14 mouse cellular contexts compared by ENCODE assay signal in the genomic region with DNA sequence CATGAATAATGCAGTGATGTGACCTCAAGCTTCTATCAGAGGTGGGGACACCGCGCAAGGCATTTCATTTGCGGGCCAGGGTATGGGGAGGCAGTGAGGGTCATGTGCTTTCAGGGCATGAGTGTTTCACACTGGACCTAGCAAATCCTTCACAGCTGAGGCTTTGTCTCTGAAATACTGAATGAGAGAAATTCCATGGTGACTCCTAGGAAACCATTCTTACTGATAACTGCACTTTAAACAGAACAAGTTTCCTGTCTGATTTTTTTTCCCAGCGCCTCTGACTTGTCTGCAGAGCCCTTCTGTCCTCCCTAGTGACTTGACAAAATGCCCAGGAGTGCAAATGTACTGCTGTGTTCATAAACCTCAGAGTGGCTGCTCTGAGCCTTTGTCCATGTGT. TPM values are rescaled to one million over a fixed set of nuclear protein-coding genes. Genes with fewer than 3 reads are reported as not detected.
DNase-seq lines count a peak whose midpoint lies in the region; ATAC-seq and TF ChIP-seq lines count a peak whose summit lies in the region.
"Had no signal": no experiment of that assay in that cellular context is flagged by ENCODE, and none has a peak within 500 bp of the region (broad histone marks: within the 10 kb centered on the region; RNA-seq: fewer than 3 reads in every experiment).

No protein-coding gene starts in this region.

- ATAC-seq in forebrain, embryonic 12.5 days (ENCODE audit: low FRiP score), result peak; percentile 68
- ATAC-seq in midbrain, embryonic 12.5 days (ENCODE audit: low FRiP score, low read depth), result peak; percentile 71

- peak overlapping the region; percentile 22; the same call in 1 of the 2 replicates for H3K4me2 ChIP-seq in forebrain, embryonic 12.5 days
- 0 out of 2 replicates have a peak overlapping the region, but pooled peaks have one; percentile 2 for H3K4me2 ChIP-seq in midbrain, embryonic 12.5 days (replicated peaks)
- H3K4me2 ChIP-seq: heart, embryonic 13.5 days had no signal

- peaks cover 15% of the 10 kb centered on the region for H3K27me3 ChIP-seq in forebrain, embryonic 12.5 days
- H3K27me3 ChIP-seq in midbrain, embryonic 12.5 days, result peaks cover 31% of the 10 kb centered on the region
- H3K27me3 ChIP-seq in thymus, adult 2 months (ENCODE audit: control insufficient read depth, insufficient read depth, low read length), result no peaks in the 10 kb centered on the region
- H3K27me3 ChIP-seq: CH12.LX had no signal

- peak overlapping the region; percentile 61 for H3K27ac ChIP-seq in layer of hippocampus, adult 2 months
- peak overlapping the region; percentile 93 for H3K27ac ChIP-seq in forebrain, embryonic 12.5 days
- peak overlapping the region; percentile 90 for H3K27ac ChIP-seq in midbrain, embryonic 12.5 days (replicated peaks)
- no peak overlapping the region for H3K27ac ChIP-seq in thymus, adult 2 months (ENCODE audit: control insufficient read depth, insufficient read depth, low read length)
- H3K27ac ChIP-seq: heart, embryonic 13.5 days had no signal

- DNase-seq in layer of hippocampus, adult 2 months (ENCODE audit: low spot score in 2 of 2), result peak in 1 of 2 experiments; percentile 44
- no peak for DNase-seq in layer of hippocampus, adult 8-10 months (ENCODE audit: low spot score in 2 of 2)
- DNase-seq in cerebellum, adult 9-11 months, result peak; percentile 45
- no peak for DNase-seq in thymus, adult 2 months
- no peak for DNase-seq in spleen, postnatal 4 days (ENCODE audit: low spot score in 2 of 2)
- no peak for DNase-seq in gastrocnemius, postnatal 14 days
- DNase-seq: right cerebral cortex, postnatal 25 days had no signal

- peak overlapping the region; percentile 34; the same call in 1 of the 2 replicates for H3K9ac ChIP-seq in forebrain, embryonic 12.5 days
- H3K9ac ChIP-seq in midbrain, embryonic 12.5 days (replicated peaks), result 0 out of 2 replicates have a peak overlapping the region, but pooled peaks have one; percentile 20
- H3K9ac ChIP-seq: heart, embryonic 13.5 days had no signal

- peaks cover 100% of the 10 kb centered on the region for H3K4me1 ChIP-seq in forebrain, embryonic 12.5 days
- peaks cover 100% of the 10 kb centered on the region for H3K4me1 ChIP-seq in midbrain, embryonic 12.5 days
- H3K4me1 ChIP-seq in thymus, adult 2 months (replicated peaks; ENCODE audit: control insufficient read depth, insufficient read depth, low read length), result no peaks in the 10 kb centered on the region

- no peaks in the 10 kb centered on the region for H3K9me3 ChIP-seq in forebrain, embryonic 12.5 days
- H3K9me3 ChIP-seq in midbrain, embryonic 12.5 days, result no peaks in the 10 kb centered on the region
- H3K9me3 ChIP-seq: heart, embryonic 13.5 days had no signal

- intact Hi-C loops in gastrocnemius, postnatal 14 days (cut with DNase I; ENCODE audit: low total_unique reads), result no loop called here

- peaks cover 12% of the 10 kb centered on the region for H3K36me3 ChIP-seq in forebrain, embryonic 12.5 days (replicated peaks)
- H3K36me3 ChIP-seq in midbrain, embryonic 12.5 days, result peaks cover 2% of the 10 kb centered on the region; the same call in 1 of the 2 replicates
- peaks cover 37% of the 10 kb centered on the region for H3K36me3 ChIP-seq in thymus, adult 2 months (ENCODE audit: control insufficient read depth, insufficient read depth, low read length)

- TF ChIP-seq CTCF in layer of hippocampus, adult 2 months (conservative IDR thresholded peaks at IDR 0.05), result no peak
- no peak for TF ChIP-seq CTCF in thymus, adult 2 months (IDR thresholded peaks at IDR 0.05; ENCODE audit: borderline replicate concordance, control insufficient read depth, extremely low read depth, insufficient read depth, low read length, poor library complexity)

- WGBS in forebrain, embryonic 12.5 days, result 18% methylated on average over 4 of the region's 4 CpGs
- 22% methylated on average over 4 of the region's 4 CpGs for WGBS in midbrain, embryonic 12.5 days
- 96% methylated on average over 4 of the region's 4 CpGs for WGBS in thymus, adult 2 months

- H3K4me3 ChIP-seq in layer of hippocampus, adult 2 months, result no peak overlapping the region
- H3K4me3 ChIP-seq in forebrain, embryonic 12.5 days (replicated peaks), result no peak overlapping the region
- H3K4me3 ChIP-seq in midbrain, embryonic 12.5 days, result no peak overlapping the region
- no peak overlapping the region for H3K4me3 ChIP-seq in thymus, adult 2 months (ENCODE audit: control insufficient read depth, insufficient read depth, low read length)
- H3K4me3 ChIP-seq: heart, embryonic 13.5 days had no signal

- TF ChIP-seq POLR2A in thymus, adult 2 months (IDR thresholded peaks at IDR 0.05; ENCODE audit: control insufficient read depth, extremely low read depth, insufficient read depth, low read length, poor library complexity), result no peak

RNA-seq across cellular contexts. Expression of a gene that starts 41.5 kb away (rescaled TPM):
- not detected for total RNA-seq in layer of hippocampus, adult 2 months (2021)
- total RNA-seq in layer of hippocampus, adult 8-10 months (2022), result not detected
- polyA plus RNA-seq in forebrain, embryonic 12.5 days (2016; fragmentation: Nextera tagmentation; extraction: Ambion mirVana), result not detected in 2 replicates
- polyA plus RNA-seq in midbrain, embryonic 12.5 days (2016; fragmentation: Nextera tagmentation; extraction: Ambion mirVana), result not detected in 2 replicates
- polyA plus RNA-seq in thymus, adult 2 months (2012; rRNA removed), result not detected in 2 replicates
- total RNA-seq in gastrocnemius, postnatal 14 days (2021), result not detected
- total RNA-seq: CH12.LX; left cerebral cortex, postnatal 36 days had no signal
- polyA plus RNA-seq: embryonic facial prominence, embryonic 14.5 days; heart, embryonic 13.5 days; kidney, embryonic 14.5 days had no signal
